Mouse (Mus musculus) heart, embryonic 16.5 days (tissue): ENCODE measurements at regions not wholly inside any gene's neighbourhood (a gene's known extent, or its start where the extent isn't known, plus 50 kb on each side); places are given as distances from the start of the nearest gene placed in this dataset.

ENCODE experiments used
- ATAC-seq: fragments of 200-750 bp; cut with Nextera tagmentation; replicated peaks from 2 replicates; pipeline ENCODE4 v1.8.0; 2017; ENCODE audit warnings: moderate number of reproducible peaks; ENCODE audit not compliant: insufficient read depth, low FRiP score; ENCODE audit errors: extremely low read depth
- H3K27ac ChIP-seq: fragments of 300-500 bp; sonication (generic); 2 replicates; pipeline ENCODE4 v1.5.1; 2014; ENCODE audit warnings: mild to moderate bottlenecking, low read length, control low read depth, moderate library complexity
- H3K27me3 ChIP-seq: fragments of 300-500 bp; sonication (generic); 2 replicates; pipeline ENCODE4 v1.6.1; 2014; ENCODE audit warnings: low read length, mixed read lengths; ENCODE audit not compliant: control insufficient read depth, insufficient read depth
- H3K36me3 ChIP-seq: fragments of 300-500 bp; sonication (generic); 2 replicates; pipeline ENCODE4 v1.6.1; 2014; ENCODE audit not compliant: control insufficient read depth, insufficient read depth
- H3K4me1 ChIP-seq: fragments of 300-500 bp; sonication (generic); 2 replicates; pipeline ENCODE4 v1.6.1; 2014; ENCODE audit warnings: low read length, mixed read lengths; ENCODE audit not compliant: control insufficient read depth, insufficient read depth
- H3K4me2 ChIP-seq: fragments of 300-500 bp; sonication (generic); 2 replicates; pipeline ENCODE4 v1.6.1; 2014; ENCODE audit warnings: low read depth, mild to moderate bottlenecking, control low read depth, low read length
- H3K4me3 ChIP-seq: fragments of 300-500 bp; sonication (generic); 2 replicates; pipeline ENCODE4 v1.5.1; 2014; ENCODE audit warnings: mild to moderate bottlenecking, control low read depth, low read length
- H3K9ac ChIP-seq: fragments of 300-500 bp; sonication (generic); 2 replicates; pipeline ENCODE4 v1.6.1; 2014; ENCODE audit warnings: low read length, control low read depth
- H3K9me3 ChIP-seq: fragments of 300-500 bp; sonication (generic); replicated peaks from 2 replicates; pipeline ENCODE4 v1.6.1; 2016; ENCODE audit warnings: low read length; ENCODE audit not compliant: control insufficient read depth
- WGBS: fragments of 180-500 bp; shearing (Covaris S2); extraction: QIAGEN DNeasy Blood & Tissue Kit; methylation state at CpG from one replicate; pipeline ENCODE4 v1.1.7; 2014; 5-methylcytosine and 5-hydroxymethylcytosine counted together

DNA sequence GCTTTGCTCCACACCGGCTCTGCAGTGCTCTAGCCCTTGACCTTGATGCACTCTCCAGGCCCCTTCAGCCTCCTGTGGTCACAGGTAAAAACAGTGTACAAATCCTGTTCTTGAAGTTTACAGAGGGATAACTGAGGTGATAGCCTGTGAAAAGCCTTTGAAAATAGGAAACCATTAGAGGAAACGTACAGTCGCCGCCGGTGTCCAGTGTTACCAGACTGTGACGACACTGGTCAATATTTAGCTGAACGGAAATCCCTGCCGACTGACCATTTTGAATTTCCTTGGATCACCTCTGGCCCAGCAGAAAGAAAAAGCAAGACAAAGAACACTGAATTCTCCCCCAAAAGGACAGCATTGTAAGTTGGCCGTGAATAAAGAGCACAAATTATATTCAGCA is 282.6 kb upstream of the Ppargc1a start:
- Histone ChIP-seq H3K4me2 (no peak overlapping the region), H3K4me1 (peaks cover 6% of the 10 kb centered on the region; the same call in 1 of the 2 replicates), H3K27ac (no peak overlapping the region), H3K36me3 (no peaks in the 10 kb centered on the region), H3K4me3 (no peak overlapping the region), H3K9ac (no peak overlapping the region), H3K9me3 (no peaks in the 10 kb centered on the region), H3K27me3 (no peaks in the 10 kb centered on the region)
- no peak for ATAC-seq
- 89% methylated on average over 9 of the region's 9 CpGs for WGBS

DNA sequence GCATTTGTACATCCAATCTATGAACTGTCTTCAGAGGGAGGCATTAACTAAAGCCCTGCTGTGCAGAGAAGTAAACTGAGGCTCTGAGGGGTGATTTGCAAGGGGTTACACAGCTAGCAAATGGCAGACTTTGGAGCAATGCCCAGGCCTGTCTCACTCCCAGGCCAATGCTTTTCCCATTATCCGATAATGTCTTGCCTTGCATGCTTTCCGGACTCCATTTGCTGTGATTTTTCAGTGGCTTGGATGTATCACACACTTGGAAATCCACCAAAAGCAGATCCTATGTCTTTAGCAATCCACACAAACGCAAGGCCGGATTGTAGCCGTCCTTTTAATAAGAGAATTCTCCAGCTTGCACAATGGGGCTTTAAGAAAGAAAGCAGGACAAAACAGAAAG is 281.7 kb upstream of the Ppargc1a start:
- no peaks in the 10 kb centered on the region for H3K36me3 ChIP-seq
- no peak for ATAC-seq
- peaks cover 6% of the 10 kb centered on the region; the same call in 1 of the 2 replicates for H3K4me1 ChIP-seq
- WGBS: 77% methylated on average over 5 of the region's 5 CpGs
- no peak overlapping the region for H3K4me3 ChIP-seq
- H3K27me3 ChIP-seq: no peaks in the 10 kb centered on the region
- H3K9me3 ChIP-seq: no peaks in the 10 kb centered on the region
- H3K27ac ChIP-seq: no peak overlapping the region
- H3K9ac ChIP-seq: no peak overlapping the region
- H3K4me2 ChIP-seq: no peak overlapping the region

DNA sequence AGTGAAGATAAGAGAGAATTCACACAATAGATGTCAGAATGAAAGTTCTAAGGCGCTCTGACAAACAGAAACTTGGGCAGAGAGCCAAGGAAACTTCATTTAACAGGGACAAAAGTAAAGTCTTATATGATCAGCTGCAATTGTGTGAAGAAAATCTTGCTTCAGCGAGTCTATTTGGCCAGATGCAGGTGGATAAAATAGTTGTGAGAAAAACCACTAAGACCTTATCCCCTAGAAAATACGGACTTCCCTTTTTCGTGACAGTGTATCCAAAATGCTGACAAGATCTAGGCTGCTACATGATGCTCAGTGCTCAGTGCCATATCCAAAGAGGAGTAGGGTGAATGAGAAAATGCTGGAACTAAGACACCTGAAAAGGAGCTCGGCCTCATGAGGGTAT is 274.7 kb upstream of the Ppargc1a start:
- no peaks in the 10 kb centered on the region for H3K27me3 ChIP-seq
- H3K36me3 ChIP-seq: no peaks in the 10 kb centered on the region
- H3K27ac ChIP-seq: no peak overlapping the region
- H3K4me1 ChIP-seq: peaks cover 16% of the 10 kb centered on the region
- H3K9me3 ChIP-seq: no peaks in the 10 kb centered on the region
- H3K4me3 ChIP-seq: no peak overlapping the region
- no peak for ATAC-seq
- no peak overlapping the region for H3K9ac ChIP-seq
- no peak overlapping the region for H3K4me2 ChIP-seq
- 75% methylated on average over 5 of the region's 5 CpGs for WGBS

DNA sequence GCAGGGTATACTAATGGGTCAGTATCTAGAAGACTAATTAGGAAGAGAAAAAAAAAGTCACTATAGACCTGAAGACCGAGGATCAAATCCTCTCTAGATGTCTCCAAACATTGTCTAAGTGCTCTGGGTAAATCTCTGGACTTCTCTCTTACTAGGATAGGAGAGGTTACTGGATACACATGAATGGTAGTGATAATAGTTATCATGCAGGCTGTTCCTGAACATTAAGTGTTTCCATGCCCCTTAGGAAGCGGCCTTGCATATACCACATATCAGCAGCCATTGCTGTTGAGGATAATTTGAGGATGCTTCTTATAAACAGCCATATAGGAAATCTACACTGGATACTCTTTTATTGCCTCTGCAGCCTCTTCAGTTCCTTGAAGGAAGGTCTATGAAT is 274.2 kb upstream of the Ppargc1a start:
- H3K27ac ChIP-seq: no peak overlapping the region
- no peak overlapping the region for H3K4me2 ChIP-seq
- no peak for ATAC-seq
- H3K9ac ChIP-seq: no peak overlapping the region
- H3K27me3 ChIP-seq: no peaks in the 10 kb centered on the region
- H3K9me3 ChIP-seq: no peaks in the 10 kb centered on the region
- peaks cover 16% of the 10 kb centered on the region for H3K4me1 ChIP-seq
- H3K4me3 ChIP-seq: no peak overlapping the region
- H3K36me3 ChIP-seq: no peaks in the 10 kb centered on the region
- 80% methylated on average over 2 of the region's 2 CpGs for WGBS

DNA sequence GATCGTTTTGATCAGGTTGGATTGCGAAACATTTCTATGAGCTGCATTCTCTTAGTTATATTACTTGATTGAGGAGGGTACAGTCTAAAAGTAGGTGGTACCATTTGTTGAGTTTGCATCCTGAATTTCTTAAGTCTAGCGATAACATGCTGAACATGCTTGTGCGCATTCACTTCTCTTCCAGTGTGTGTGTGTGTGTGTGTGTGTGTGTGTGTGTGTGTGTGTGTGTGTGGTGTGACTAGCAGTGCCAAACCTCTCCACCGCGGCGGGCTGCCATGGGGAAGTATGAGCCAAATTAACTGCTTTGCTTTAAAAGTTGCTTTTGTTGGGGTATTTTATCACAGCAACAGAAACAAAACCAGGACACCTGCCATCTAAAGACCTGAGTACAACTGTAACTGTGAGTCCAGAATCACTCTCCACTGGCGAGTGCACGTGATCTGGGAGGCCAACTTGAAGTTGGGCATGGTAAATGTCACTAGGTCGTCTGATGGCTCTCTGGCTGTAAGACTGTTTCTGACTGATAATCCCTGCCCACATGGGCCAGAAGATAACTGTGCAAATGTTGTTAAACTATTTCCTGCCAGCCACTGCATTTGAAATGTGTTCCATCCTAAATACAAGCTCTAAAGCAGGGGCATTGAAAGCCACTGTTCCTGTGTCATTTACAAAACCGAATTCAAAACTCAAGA is 273.3 kb upstream of the Ppargc1a start:
- Histone ChIP-seq H3K4me2 (no peak overlapping the region), H3K27ac (peak overlapping the region; percentile 63), H3K9ac (no peak overlapping the region), H3K9me3 (no peaks in the 10 kb centered on the region), H3K36me3 (no peaks in the 10 kb centered on the region), H3K27me3 (no peaks in the 10 kb centered on the region), H3K4me1 (peaks cover 16% of the 10 kb centered on the region), H3K4me3 (no peak overlapping the region)
- WGBS: 67% methylated on average over 11 of the region's 11 CpGs
- ATAC-seq: peak; percentile 75

DNA sequence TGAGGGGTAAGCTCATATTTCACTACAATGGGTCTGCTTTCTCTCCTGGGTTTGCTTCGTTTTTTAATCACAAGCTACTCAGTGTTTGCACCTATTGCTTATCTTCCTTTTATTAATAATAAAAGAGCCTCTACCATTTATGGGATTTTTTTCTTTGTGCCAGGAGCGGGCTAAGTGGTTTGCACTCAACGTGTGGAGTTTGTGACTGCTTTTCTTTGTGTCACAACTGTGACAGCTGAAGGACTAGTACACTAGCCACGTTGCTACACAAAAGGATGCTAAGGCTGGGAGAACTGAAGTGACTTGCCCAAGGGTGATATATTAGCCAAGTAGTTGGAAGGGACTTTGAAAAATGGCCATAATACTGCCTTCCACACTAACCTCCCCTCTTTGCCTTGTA is 271.8 kb upstream of the Ppargc1a start:
- Histone ChIP-seq H3K36me3 (no peaks in the 10 kb centered on the region), H3K27ac (peak overlapping the region; percentile 17), H3K4me1 (peaks cover 18% of the 10 kb centered on the region), H3K4me3 (no peak overlapping the region), H3K4me2 (no peak overlapping the region), H3K27me3 (no peaks in the 10 kb centered on the region), H3K9me3 (no peaks in the 10 kb centered on the region), H3K9ac (no peak overlapping the region; the same call in 1 of the 2 replicates)
- 39% methylated on average over 4 of the region's 4 CpGs for WGBS
- peak; percentile 66 for ATAC-seq

DNA sequence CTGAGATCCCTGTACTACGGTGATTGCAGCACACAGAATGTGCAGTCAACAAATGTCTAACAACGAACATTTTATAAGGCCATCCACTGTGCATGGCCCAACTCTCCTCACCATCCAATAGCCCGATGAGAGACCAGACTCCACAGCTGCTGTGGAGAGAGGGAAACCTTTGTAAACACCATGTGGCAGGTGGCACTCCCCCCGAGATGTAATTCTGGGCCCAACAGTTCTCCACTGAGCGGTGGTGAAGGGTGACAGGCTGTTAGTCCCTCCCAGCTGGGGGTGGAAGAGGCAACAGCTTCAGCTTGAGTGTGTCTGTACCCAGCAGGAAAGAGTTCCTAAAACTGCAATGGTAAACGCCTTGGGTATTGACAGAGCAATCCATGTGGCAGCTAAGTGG is 263.0 kb upstream of the Ppargc1a start:
- ATAC-seq: no peak
- H3K4me1 ChIP-seq: peaks cover 3% of the 10 kb centered on the region; the same call in 1 of the 2 replicates
- H3K4me2 ChIP-seq: no peak overlapping the region
- no peaks in the 10 kb centered on the region for H3K36me3 ChIP-seq
- H3K4me3 ChIP-seq: no peak overlapping the region
- WGBS: 76% methylated on average over 6 of the region's 6 CpGs
- H3K27ac ChIP-seq: no peak overlapping the region
- H3K27me3 ChIP-seq: no peaks in the 10 kb centered on the region
- no peak overlapping the region for H3K9ac ChIP-seq
- H3K9me3 ChIP-seq: no peaks in the 10 kb centered on the region

DNA sequence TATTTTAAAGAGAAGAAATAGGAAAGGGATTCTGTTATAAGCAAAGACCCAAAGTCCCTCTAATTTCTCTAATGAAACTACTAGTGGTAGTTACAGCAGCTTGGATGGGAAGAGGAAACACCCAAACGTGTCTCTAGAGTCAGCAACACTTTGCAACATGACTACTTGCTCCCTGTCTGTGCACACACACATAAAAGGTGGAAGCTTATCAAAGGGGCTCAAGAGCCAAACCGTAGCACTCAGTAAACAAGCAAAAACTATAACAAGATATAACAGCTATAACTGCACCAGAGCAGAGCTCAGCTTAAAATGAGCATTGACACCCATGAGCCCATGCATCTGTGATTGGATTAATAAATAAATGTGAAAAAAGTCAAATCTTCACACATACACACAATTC is 262.5 kb upstream of the Ppargc1a start:
- H3K9me3 ChIP-seq: no peaks in the 10 kb centered on the region
- no peaks in the 10 kb centered on the region for H3K36me3 ChIP-seq
- no peak overlapping the region for H3K9ac ChIP-seq
- no peak overlapping the region for H3K4me3 ChIP-seq
- no peak overlapping the region for H3K4me2 ChIP-seq
- no peak overlapping the region for H3K27ac ChIP-seq
- H3K4me1 ChIP-seq: no peaks in the 10 kb centered on the region
- ATAC-seq: no peak
- H3K27me3 ChIP-seq: no peaks in the 10 kb centered on the region
- WGBS: 39% methylated on average over 2 of the region's 2 CpGs

DNA sequence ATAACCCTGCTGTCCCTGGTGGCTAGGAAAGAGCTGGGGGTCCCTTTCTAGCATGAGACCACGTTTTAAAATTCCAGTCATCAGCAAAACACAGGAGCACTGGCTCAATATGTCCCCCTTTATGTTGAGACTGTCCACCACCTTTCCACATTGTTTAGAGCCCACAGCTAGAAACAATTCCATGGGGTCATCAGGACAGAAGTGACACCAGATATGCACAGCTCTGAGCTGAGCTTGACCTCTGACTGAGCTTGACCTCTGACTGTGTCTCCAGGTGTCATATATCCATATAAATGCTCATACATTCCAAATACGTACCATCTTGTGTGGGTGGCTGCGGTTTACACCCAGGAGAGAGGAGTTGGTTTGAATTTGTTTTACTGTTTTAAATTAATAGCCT is 262.1 kb upstream of the Ppargc1a start:
- no peaks in the 10 kb centered on the region for H3K9me3 ChIP-seq
- no peaks in the 10 kb centered on the region for H3K4me1 ChIP-seq
- 71% methylated on average over 3 of the region's 3 CpGs for WGBS
- H3K27me3 ChIP-seq: no peaks in the 10 kb centered on the region
- no peak overlapping the region for H3K27ac ChIP-seq
- no peaks in the 10 kb centered on the region for H3K36me3 ChIP-seq
- H3K4me3 ChIP-seq: no peak overlapping the region
- H3K4me2 ChIP-seq: no peak overlapping the region
- H3K9ac ChIP-seq: no peak overlapping the region
- ATAC-seq: no peak
